Mouse (Mus musculus) cortical plate, adult 2 months (tissue): Measurements from ENCODE around the gene Pank1.

Experiments
- CTCF ChIP-seq: fragments of 200-500 bp; IDR thresholded peaks from 2 replicates; pipeline ENCODE4 v1.5.1; 2011; ENCODE audit warnings: mild to moderate bottlenecking, control low read depth, low read length; ENCODE audit not compliant: insufficient read depth; ENCODE audit errors: extremely low read depth
- POLR2A ChIP-seq: fragments of 200-500 bp; IDR thresholded peaks from 2 replicates; pipeline ENCODE4 v1.6.1; 2011; ENCODE audit warnings: mild to moderate bottlenecking, low read length, control low read depth; ENCODE audit not compliant: insufficient read depth; ENCODE audit errors: extremely low read depth

- TF ChIP-seq CTCF = no peak
- TF ChIP-seq POLR2A = no peak
Measured at GRCm38 (mm10) chr19:34807173-34807572, 72.1 kb downstream of the Pank1 start.
